Mouse (Mus musculus): ENCODE results near the gene Arhgap8. TPM values are rescaled to one million over a fixed set of nuclear protein-coding genes. Genes with fewer than 3 reads are reported as not detected.

Gene Arhgap8
- polyA plus RNA-seq, 1 experiment from 2014 or later: 2.1 TPM

DNA sequence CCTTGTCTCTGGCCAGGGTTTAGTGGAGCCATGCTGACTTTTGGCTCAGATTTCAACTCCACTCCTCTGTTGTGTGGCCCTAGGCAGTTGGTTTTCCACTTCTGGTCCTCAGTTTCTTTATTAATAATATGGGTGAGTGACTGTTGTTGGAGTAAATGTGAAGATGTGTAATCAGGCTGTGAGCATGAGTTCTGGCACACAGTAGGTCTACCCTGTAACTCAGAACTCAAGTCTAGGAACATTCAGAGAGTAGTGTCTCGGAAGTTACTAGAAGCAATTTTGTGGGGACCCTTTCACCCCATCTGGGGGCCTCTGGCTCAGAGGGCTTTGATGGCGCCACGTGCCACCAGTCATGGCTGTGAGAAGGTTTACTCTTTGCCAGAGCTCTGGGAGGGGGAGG lies 37.6 kb upstream of the Arhgap8 start:
- H3K27me3 ChIP-seq (ENCODE audit: poor library complexity, severe bottlenecking): peaks cover 53% of the 10 kb centered on the region
- H3K4me1 ChIP-seq: peaks cover 62% of the 10 kb centered on the region
- peak overlapping the region; percentile 80 for H3K4me3 ChIP-seq
- no peaks in the 10 kb centered on the region for H3K36me3 ChIP-seq (replicated peaks)
- no peaks in the 10 kb centered on the region for H3K9me3 ChIP-seq
- DNase-seq (ENCODE audit: extremely low spot score, low spot score): no peak
- 74% methylated on average over 3 of the region's 3 CpGs for WGBS
- no peak overlapping the region for H3K27ac ChIP-seq

DNA sequence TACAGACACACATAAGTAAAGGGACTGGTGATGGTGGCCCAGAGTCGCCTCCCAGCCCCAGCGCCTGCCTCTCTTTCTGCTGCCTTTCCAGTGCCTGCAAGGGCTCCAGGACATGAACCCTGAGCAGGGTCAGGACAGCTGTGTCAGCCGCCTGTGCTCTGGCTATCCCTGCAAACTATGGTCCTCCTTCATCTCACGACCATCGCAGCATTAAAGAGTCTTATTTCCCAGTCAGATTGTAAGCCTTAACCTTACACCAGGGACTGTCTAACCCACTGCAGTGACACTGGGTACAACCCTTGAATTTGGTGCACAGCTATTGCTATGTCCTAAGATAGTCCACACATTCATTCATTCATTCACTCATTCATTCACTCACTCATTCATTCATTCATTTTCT lies 37.0 kb upstream of the Arhgap8 start:
- WGBS: 70% methylated on average over 5 of the region's 5 CpGs
- H3K27me3 ChIP-seq (ENCODE audit: poor library complexity, severe bottlenecking): peaks cover 53% of the 10 kb centered on the region

DNA sequence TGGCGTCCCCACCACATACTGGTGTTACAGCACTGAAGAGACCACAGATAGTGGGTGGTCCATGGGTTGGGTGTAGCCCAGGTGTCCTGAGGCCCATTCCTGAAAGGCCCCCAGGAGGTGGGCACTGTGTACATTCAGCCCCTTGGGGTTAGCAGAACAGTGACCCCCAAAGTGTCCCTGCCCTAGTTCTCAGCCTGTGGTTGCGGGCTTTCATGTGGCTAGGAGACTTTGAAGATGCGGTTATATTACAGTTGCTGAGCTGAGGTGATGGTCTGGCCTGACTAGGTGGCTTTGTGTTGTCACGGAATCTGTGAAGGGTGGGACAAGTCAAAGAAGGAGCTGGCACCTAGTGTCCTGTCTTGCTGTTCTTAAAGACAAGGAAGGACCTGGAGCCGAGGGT lies 35.3 kb upstream of the Arhgap8 start:
- Histone ChIP-seq H3K4me1 (peaks cover 69% of the 10 kb centered on the region), H3K9me3 (no peaks in the 10 kb centered on the region), H3K27ac (no peak overlapping the region), H3K4me3 (no peak overlapping the region), H3K36me3 (replicated peaks) (peaks cover 8% of the 10 kb centered on the region), H3K27me3 (ENCODE audit: poor library complexity, severe bottlenecking) (peaks cover 41% of the 10 kb centered on the region)
- 58% methylated on average over 5 of the region's 5 CpGs for WGBS
- DNase-seq (ENCODE audit: extremely low spot score, low spot score): no peak

More for the DNA sequence above, 37.0 kb upstream of the Arhgap8 start:
- Histone ChIP-seq H3K4me1 (peaks cover 68% of the 10 kb centered on the region), H3K36me3 (replicated peaks) (no peaks in the 10 kb centered on the region), H3K9me3 (no peaks in the 10 kb centered on the region), H3K27ac (no peak overlapping the region), H3K4me3 (no peak overlapping the region)
- no peak for DNase-seq (ENCODE audit: extremely low spot score, low spot score)

DNA sequence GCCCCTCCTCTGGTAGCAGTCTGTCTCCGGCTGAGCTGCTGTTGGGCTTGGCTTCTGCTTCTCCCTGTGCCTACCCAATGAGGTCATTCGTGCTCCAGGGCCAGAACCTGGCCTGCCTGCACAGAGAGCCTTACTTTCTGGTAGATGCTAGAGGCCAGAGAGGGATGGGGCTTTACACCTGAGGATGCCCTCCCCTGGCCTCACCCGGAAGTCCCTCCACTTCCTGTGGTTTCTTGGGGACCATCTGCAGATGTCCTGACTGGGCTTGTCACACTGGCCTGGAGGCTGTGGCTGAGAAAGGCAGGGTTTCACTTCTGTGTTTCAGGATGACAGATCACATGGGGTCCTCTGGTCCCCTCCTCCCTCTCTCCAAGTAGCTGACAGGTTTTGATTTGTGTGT lies 34.4 kb upstream of the Arhgap8 start:
- Histone ChIP-seq H3K27me3 (ENCODE audit: poor library complexity, severe bottlenecking) (peaks cover 32% of the 10 kb centered on the region), H3K4me3 (no peak overlapping the region), H3K9me3 (no peaks in the 10 kb centered on the region), H3K27ac (no peak overlapping the region), H3K36me3 (replicated peaks) (peaks cover 17% of the 10 kb centered on the region), H3K4me1 (peaks cover 61% of the 10 kb centered on the region)
- 72% methylated on average over 3 of the region's 3 CpGs for WGBS
- no peak for DNase-seq (ENCODE audit: extremely low spot score, low spot score)

DNA sequence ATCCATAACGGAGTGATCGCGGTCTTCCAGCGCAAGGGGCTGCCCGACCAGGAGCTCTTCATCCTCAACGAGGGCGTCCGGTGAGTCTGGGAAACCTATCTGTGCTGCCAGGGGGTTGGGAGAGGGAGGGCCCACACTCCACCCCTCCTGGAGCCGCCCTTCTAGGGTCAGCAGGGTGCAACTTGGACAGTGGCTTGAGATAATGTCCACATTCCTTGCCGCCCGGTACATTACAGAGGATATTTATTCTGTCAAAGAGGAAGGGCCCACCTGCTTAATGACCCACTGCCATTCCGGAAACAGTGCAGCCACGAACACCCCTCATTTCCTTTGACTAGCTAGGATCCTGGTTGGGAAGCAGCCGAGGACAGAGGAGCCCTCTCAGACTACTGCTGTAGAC lies 31.9 kb upstream of the Arhgap8 start:
- WGBS: 83% methylated on average over 14 of the region's 14 CpGs
- H3K36me3 ChIP-seq (replicated peaks): peaks cover 38% of the 10 kb centered on the region

DNA sequence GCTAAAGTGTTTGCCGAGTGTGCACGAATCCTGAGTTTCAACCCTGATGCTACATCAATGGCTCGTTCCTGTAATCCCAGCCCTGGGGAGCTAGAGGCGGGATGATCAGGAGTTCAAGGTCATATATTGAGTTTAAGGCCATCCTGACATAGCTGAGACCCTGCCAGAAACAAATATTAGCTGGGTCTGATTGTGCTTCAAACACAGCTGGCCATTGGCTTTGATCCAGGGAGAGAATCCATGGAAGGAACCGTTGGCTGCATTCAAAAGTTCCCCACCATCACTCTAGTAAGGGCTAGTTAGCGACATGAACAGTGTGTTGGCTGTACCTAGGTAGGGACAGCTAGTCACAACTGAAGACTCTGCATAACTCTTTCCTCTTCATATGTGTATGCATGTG lies 30.5 kb upstream of the Arhgap8 start:
- WGBS: 94% methylated on average over 6 of the region's 6 CpGs

More for the DNA sequence above, 31.9 kb upstream of the Arhgap8 start:
- Histone ChIP-seq H3K9me3 (peaks cover 4% of the 10 kb centered on the region; the same call in 1 of the 2 replicates), H3K4me1 (peaks cover 38% of the 10 kb centered on the region), H3K4me3 (no peak overlapping the region), H3K27ac (no peak overlapping the region; the same call in 1 of the 2 replicates), H3K27me3 (ENCODE audit: poor library complexity, severe bottlenecking) (peaks cover 8% of the 10 kb centered on the region)
- DNase-seq (ENCODE audit: extremely low spot score, low spot score): no peak

DNA sequence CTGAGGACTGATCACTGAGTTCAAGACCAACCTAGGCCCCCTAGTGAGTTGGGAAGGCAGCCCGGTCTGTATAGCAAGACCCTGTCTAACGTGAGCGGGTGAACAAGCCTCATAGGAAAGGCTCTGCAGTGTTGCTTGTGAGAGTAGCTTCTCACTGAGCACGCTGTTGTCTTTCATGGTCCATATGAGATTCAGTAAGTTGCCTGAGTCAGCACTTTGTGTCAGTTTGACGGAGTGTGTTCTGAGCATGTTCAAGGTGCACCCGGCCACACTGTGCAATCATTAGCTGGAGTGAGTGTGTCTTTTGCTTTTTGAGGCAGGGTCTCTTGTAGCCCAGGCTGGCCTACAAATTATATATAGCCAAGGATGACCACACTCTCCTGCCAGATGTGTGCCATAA lies 28.3 kb upstream of the Arhgap8 start:
- 95% methylated on average over 6 of the region's 6 CpGs for WGBS
- H3K27me3 ChIP-seq (ENCODE audit: poor library complexity, severe bottlenecking): no peaks in the 10 kb centered on the region
- peaks cover 51% of the 10 kb centered on the region for H3K36me3 ChIP-seq (replicated peaks)

More for the DNA sequence above, 30.5 kb upstream of the Arhgap8 start:
- Histone ChIP-seq H3K36me3 (replicated peaks) (peaks cover 51% of the 10 kb centered on the region), H3K4me3 (no peak overlapping the region), H3K4me1 (peaks cover 25% of the 10 kb centered on the region), H3K27ac (no peak overlapping the region), H3K27me3 (ENCODE audit: poor library complexity, severe bottlenecking) (no peaks in the 10 kb centered on the region), H3K9me3 (peaks cover 4% of the 10 kb centered on the region; the same call in 1 of the 2 replicates)
- DNase-seq (ENCODE audit: extremely low spot score, low spot score): no peak

DNA sequence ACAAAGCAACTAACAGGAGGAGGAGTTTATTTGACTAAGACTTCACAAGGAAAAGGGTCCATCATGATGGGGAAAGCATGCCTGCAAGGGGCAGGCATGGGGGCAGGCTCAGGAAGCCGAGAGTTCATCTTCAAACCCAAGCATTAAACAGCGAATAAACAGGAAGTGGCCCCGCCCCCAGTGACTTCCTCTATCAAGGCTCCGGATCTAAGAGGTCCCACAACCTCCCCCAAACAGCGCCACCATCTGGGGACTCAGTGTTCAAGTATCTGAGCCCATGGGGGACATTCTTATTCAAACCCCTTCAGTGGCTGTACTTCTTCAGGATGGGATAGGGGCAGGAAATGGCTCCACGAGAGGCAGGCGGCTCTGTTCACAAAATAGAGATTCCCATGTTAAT lies 27.2 kb upstream of the Arhgap8 start:
- peaks cover 4% of the 10 kb centered on the region; the same call in 1 of the 2 replicates for H3K9me3 ChIP-seq
- no peak overlapping the region for H3K4me3 ChIP-seq
- H3K4me1 ChIP-seq: peaks cover 24% of the 10 kb centered on the region
- WGBS: 95% methylated on average over 7 of the region's 7 CpGs
- DNase-seq (ENCODE audit: extremely low spot score, low spot score): no peak
- no peaks in the 10 kb centered on the region for H3K27me3 ChIP-seq (ENCODE audit: poor library complexity, severe bottlenecking)
- H3K27ac ChIP-seq: no peak overlapping the region
- H3K36me3 ChIP-seq (replicated peaks): peaks cover 51% of the 10 kb centered on the region

More for the DNA sequence above, 28.3 kb upstream of the Arhgap8 start:
- Histone ChIP-seq H3K4me1 (peaks cover 21% of the 10 kb centered on the region), H3K4me3 (no peak overlapping the region), H3K27ac (no peak overlapping the region), H3K9me3 (peaks cover 4% of the 10 kb centered on the region; the same call in 1 of the 2 replicates)
- no peak for DNase-seq (ENCODE audit: extremely low spot score, low spot score)

DNA sequence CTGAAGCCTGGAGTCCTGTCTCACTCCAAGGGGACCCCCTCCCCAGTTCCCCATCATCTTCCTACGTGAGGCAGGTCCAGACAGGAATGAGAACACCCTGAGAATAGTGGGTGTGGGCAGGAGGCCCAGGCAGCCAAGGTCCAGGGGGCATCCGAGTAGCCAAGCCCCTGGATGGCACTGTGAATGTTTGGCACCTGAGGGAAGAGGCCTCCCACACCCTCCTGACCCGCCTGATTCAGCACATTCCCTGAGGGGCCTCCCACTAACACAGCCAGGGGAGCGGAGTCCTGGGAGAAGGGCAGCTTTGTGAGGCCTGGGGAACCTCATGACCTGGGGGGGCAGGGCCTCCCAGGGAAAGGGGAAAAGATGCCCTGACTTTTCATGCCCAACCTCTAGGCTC lies 23.8 kb upstream of the Arhgap8 start:
- H3K27ac ChIP-seq: peak overlapping the region; percentile 54
- WGBS: 81% methylated on average over 4 of the region's 4 CpGs

DNA sequence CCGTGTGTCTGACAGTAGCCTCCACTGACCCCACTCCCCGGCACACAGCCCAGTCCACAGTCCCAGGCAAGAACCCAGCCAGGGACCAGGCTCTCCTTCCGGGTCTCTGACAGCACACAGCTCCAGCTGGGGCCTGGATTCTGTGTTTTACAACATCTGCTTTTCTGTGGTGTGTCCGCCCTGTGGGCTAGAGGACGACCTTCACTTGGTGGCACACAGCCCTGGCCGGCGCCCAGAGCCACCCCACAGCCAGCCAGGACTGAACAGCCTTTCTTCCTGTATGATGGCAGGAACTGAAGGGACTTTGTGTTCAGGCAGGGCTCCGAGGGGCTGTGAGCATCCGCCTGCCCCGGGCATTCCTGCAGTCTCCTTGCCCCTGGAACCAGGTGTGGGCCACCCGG lies 22.2 kb upstream of the Arhgap8 start:
- 75% methylated on average over 11 of the region's 11 CpGs for WGBS
- H3K27me3 ChIP-seq (ENCODE audit: poor library complexity, severe bottlenecking): no peaks in the 10 kb centered on the region
- no peak overlapping the region for H3K27ac ChIP-seq
- no peak overlapping the region for H3K4me3 ChIP-seq
- peaks cover 3% of the 10 kb centered on the region; the same call in 1 of the 2 replicates for H3K9me3 ChIP-seq
- H3K36me3 ChIP-seq (replicated peaks): peaks cover 17% of the 10 kb centered on the region
- peaks cover 27% of the 10 kb centered on the region for H3K4me1 ChIP-seq
- no peak for DNase-seq (ENCODE audit: extremely low spot score, low spot score)

More for the DNA sequence above, 23.8 kb upstream of the Arhgap8 start:
- Histone ChIP-seq H3K36me3 (replicated peaks) (peaks cover 29% of the 10 kb centered on the region), H3K9me3 (peaks cover 4% of the 10 kb centered on the region; the same call in 1 of the 2 replicates), H3K4me3 (no peak overlapping the region), H3K4me1 (peaks cover 21% of the 10 kb centered on the region), H3K27me3 (ENCODE audit: poor library complexity, severe bottlenecking) (no peaks in the 10 kb centered on the region)
- DNase-seq (ENCODE audit: extremely low spot score, low spot score): no peak

DNA sequence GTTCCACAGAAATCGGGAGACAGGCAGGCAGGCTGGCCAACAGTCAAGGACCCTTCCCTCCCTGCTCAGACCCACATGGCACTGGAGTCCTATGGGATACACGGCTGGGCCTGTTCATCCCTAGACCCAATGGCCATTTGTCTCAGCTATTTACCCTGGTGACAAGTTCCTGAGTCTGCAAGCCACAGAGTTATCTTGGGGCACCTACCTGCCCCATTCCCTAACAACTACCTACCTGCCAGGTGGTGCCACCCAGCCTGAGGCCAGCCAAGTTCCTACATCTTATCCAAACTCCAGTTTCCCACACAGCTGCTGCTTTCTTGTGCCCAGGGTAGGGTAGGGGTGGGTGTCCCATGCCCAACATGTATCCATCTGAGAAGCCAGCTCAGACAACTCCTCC lies 21.7 kb upstream of the Arhgap8 start:
- 79% methylated on average over 2 of the region's 2 CpGs for WGBS
- peaks cover 15% of the 10 kb centered on the region for H3K36me3 ChIP-seq (replicated peaks)
- no peak overlapping the region for H3K27ac ChIP-seq
- H3K4me3 ChIP-seq: no peak overlapping the region
- no peak for DNase-seq (ENCODE audit: extremely low spot score, low spot score)
- H3K9me3 ChIP-seq: no peaks in the 10 kb centered on the region
- peaks cover 27% of the 10 kb centered on the region for H3K4me1 ChIP-seq
- H3K27me3 ChIP-seq (ENCODE audit: poor library complexity, severe bottlenecking): no peaks in the 10 kb centered on the region

DNA sequence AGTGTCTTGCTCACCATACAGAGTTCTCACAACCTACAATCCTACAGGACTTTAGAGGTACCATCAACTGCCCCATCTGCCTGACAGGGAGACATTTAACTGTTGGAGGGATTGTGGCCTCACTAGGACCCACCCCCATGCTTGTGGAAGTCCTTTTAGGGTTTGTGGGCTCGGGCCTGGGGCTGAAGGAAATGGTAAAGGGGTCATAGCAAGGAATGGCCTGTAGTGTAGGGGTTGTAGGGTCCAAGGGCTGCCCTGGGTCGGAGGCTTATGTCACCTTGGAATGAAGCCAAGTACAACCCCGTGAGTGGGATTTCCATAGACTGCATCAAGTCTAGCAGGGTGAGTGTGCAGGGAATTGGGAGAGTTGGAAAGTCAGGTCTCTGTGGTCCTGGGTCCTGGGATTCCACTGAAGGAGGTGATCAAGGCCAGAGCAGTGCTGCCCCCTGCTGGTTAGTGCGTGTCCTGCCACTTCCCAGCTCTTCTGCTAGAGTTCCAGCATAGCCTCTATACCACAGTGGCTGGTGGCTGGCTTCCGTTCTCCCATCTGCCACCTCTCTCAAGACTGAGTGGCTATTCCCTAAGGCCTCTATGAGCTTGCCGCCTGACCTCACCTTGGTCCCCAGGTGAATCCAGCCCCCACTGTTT lies 19.6 kb upstream of the Arhgap8 start:
- Histone ChIP-seq H3K4me1 (peaks cover 27% of the 10 kb centered on the region), H3K4me3 (no peak overlapping the region), H3K9me3 (no peaks in the 10 kb centered on the region), H3K27me3 (ENCODE audit: poor library complexity, severe bottlenecking) (no peaks in the 10 kb centered on the region), H3K36me3 (replicated peaks) (peaks cover 4% of the 10 kb centered on the region; the same call in 1 of the 2 replicates), H3K27ac (no peak overlapping the region)
- peak; percentile 70 for DNase-seq (ENCODE audit: extremely low spot score, low spot score)
- WGBS: 50% methylated on average over 6 of the region's 6 CpGs

DNA sequence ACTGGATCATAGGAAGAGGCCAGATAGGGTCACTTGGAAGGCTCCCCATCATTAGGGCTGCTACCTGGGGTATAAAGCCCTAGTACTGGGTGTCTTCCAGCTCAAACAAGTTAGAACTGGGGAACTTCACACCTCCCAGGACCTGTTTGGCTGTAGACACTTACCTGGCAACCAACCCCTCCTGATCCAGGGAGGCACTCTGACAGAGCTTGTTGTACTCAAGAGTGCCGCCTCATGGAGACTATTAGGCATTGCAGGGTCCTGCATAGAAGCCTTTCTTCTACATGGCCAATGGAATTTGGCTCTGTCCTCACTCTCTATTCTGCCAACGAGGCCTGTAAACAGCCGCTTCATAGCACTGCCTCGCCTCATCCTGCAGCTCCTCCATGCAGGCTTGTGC lies 17.9 kb upstream of the Arhgap8 start:
- 24% methylated on average over 4 of the region's 4 CpGs for WGBS
- no peak overlapping the region for H3K27ac ChIP-seq
- H3K9me3 ChIP-seq: no peaks in the 10 kb centered on the region
- peaks cover 4% of the 10 kb centered on the region; the same call in 1 of the 2 replicates for H3K36me3 ChIP-seq (replicated peaks)
- H3K27me3 ChIP-seq (ENCODE audit: poor library complexity, severe bottlenecking): no peaks in the 10 kb centered on the region
- H3K4me3 ChIP-seq: no peak overlapping the region
- DNase-seq (ENCODE audit: extremely low spot score, low spot score): peak; percentile 26
- H3K4me1 ChIP-seq: peaks cover 16% of the 10 kb centered on the region; the same call in 1 of the 2 replicates

All from forebrain, embryonic 10.5 days (tissue).